In genomic region chr17:32752813-32753360, GRCm38 (mm10) we compare ENCODE assay signal across 9 mouse cellular contexts. TPM values are rescaled to one million over a fixed set of nuclear protein-coding genes. Genes with fewer than 3 reads are reported as not detected.
"Had no signal": no experiment of that assay in that cellular context is flagged by ENCODE, and none has a peak within 500 bp of the region (broad histone marks: within the 10 kb centered on the region; RNA-seq: fewer than 3 reads in every experiment).

No protein-coding gene starts in this region.

- H3K9ac ChIP-seq: midbrain, embryonic 15.5 days; neural tube, embryonic 12.5 days had no signal

- H3K27me3 ChIP-seq: midbrain, embryonic 15.5 days; neural tube, embryonic 12.5 days had no signal

- H3K9me3 ChIP-seq: limb, embryonic 10.5 days; midbrain, embryonic 15.5 days; neural tube, embryonic 12.5 days had no signal

- H3K36me3 ChIP-seq: limb, embryonic 10.5 days; midbrain, embryonic 15.5 days; neural tube, embryonic 12.5 days had no signal

- DNase-seq: lung, adult 2 months; thymus, adult 18-20 months had no signal

- H3K4me1 ChIP-seq: midbrain, embryonic 15.5 days; neural tube, embryonic 12.5 days had no signal

- H3K4me2 ChIP-seq: midbrain, embryonic 11.5 days; midbrain, embryonic 15.5 days; neural tube, embryonic 12.5 days had no signal

- H3K27ac ChIP-seq: left cerebral cortex, adult 2 months; limb, embryonic 10.5 days; midbrain, embryonic 15.5 days; neural tube, embryonic 12.5 days had no signal

- ATAC-seq: midbrain, embryonic 15.5 days had no signal

- H3K4me3 ChIP-seq: left cerebral cortex, adult 2 months; limb, embryonic 10.5 days; midbrain, embryonic 15.5 days; neural tube, embryonic 12.5 days had no signal

RNA-seq across cellular contexts. Expression of gene Zfp811, which starts 56.8 kb away (rescaled TPM):
- total RNA-seq: monocyte, adult 5-6 weeks; neutrophil, adult 5-6 weeks had no signal
